Mouse (Mus musculus): ENCODE data around the gene Itih5. TPM values are rescaled to one million over a fixed set of nuclear protein-coding genes. Genes with fewer than 3 reads are reported as not detected.

Gene Itih5
- 10 to 100 TPM; 18.7 to 20.0 TPM for total RNA-seq (2021)
- long read RNA-seq, experiment 1, full-length matches to known transcripts: 10 of 16 reads
- long read RNA-seq, experiment 1, partial matches to known transcripts: 2 of 16 reads
- long read RNA-seq, experiment 1, other reads (novel, unspliced or antisense): 4 of 16 reads
- long read RNA-seq, experiment 2, full-length matches to known transcripts: 7 of 14 reads
- long read RNA-seq, experiment 2, partial matches to known transcripts: 0 of 14 reads
- long read RNA-seq, experiment 2, other reads (novel, unspliced or antisense): 7 of 14 reads

- DNase-seq: peak; percentile 43 to 52
- intact Hi-C loops (cut with DNase I): no loop called here
These were observed at the start of gene Itih5 for GRCm38 (mm10) chr2:10153201-10154075. Gene Itih5, plus strand, starts transcription at chr2:10153571.

- DNase-seq: no peak
- intact Hi-C loops (cut with DNase I): no loop called here
These were observed 44.7 kb upstream of the Itih5 start for GRCm38 (mm10) chr2:10108535-10109189.

GRCm38 (mm10) chr2:10118751-10119150 is 34.6 kb upstream of the Itih5 start:
- intact Hi-C loops (cut with DNase I): no loop called here
- DNase-seq: no peak

GRCm38 (mm10) chr2:10119276-10119675 is 34.1 kb upstream of the Itih5 start:
- no peak for DNase-seq
- intact Hi-C loops (cut with DNase I): no loop called here

- no peak for DNase-seq
- intact Hi-C loops (cut with DNase I): no loop called here
These were observed 31.5 kb upstream of the Itih5 start for GRCm38 (mm10) chr2:10121826-10122225.

- no peak for DNase-seq
- intact Hi-C loops (cut with DNase I): no loop called here
These were observed 27.2 kb upstream of the Itih5 start for GRCm38 (mm10) chr2:10126122-10126521.

- no peak for DNase-seq
- intact Hi-C loops (cut with DNase I): no loop called here
These were observed 25.9 kb upstream of the Itih5 start for GRCm38 (mm10) chr2:10127471-10127870.

- DNase-seq: no peak
- intact Hi-C loops (cut with DNase I): no loop called here
These were observed 24.8 kb upstream of the Itih5 start for GRCm38 (mm10) chr2:10128571-10128970.

- intact Hi-C loops (cut with DNase I): no loop called here
These were observed 22.9 kb upstream of the Itih5 start for GRCm38 (mm10) chr2:10130341-10130990.

GRCm38 (mm10) chr2:10131296-10131695 is 22.1 kb upstream of the Itih5 start, which contains the start of gene Itih2:
Gene Itih2, minus strand, starts transcription at chr2:10131396.
- no peak for DNase-seq
- intact Hi-C loops (cut with DNase I): no loop called here

More at GRCm38 (mm10) chr2:10130341-10130990, 22.9 kb upstream of the Itih5 start:
- no peak for DNase-seq

- intact Hi-C loops (cut with DNase I): no loop called here
- DNase-seq: no peak
These were observed 21.2 kb upstream of the Itih5 start for GRCm38 (mm10) chr2:10132128-10132527.

GRCm38 (mm10) chr2:10133941-10134340 is 19.4 kb upstream of the Itih5 start:
- intact Hi-C loops (cut with DNase I): no loop called here
- DNase-seq: no peak

- intact Hi-C loops (cut with DNase I): no loop called here
- no peak for DNase-seq
These were observed 16.1 kb upstream of the Itih5 start for GRCm38 (mm10) chr2:10137320-10137719.

GRCm38 (mm10) chr2:10140456-10140855 is 12.9 kb upstream of the Itih5 start:
- no peak for DNase-seq
- intact Hi-C loops (cut with DNase I): no loop called here

GRCm38 (mm10) chr2:10142472-10143454 is 10.6 kb upstream of the Itih5 start:
- peak; percentile 50 to 75 for DNase-seq
- intact Hi-C loops (cut with DNase I): loop anchor here (1.0 to 2.0 kb wide), 2 partner anchors 42 to 146 kb away; no protein-coding TSS in a partner anchor

- intact Hi-C loops (cut with DNase I): no loop called here
- DNase-seq: no peak
These were observed 7.9 kb upstream of the Itih5 start for GRCm38 (mm10) chr2:10145514-10145913.

- DNase-seq: peak in 1 of 2 experiments; percentile 36
- intact Hi-C loops (cut with DNase I): no loop called here
These were observed 6.2 kb upstream of the Itih5 start for GRCm38 (mm10) chr2:10147176-10147575.

GRCm38 (mm10) chr2:10152590-10152989 is 781 bp upstream of the Itih5 start:
- no peak for DNase-seq
- intact Hi-C loops (cut with DNase I): no loop called here

GRCm38 (mm10) chr2:10157184-10157583 is 3.8 kb downstream of the Itih5 start:
- intact Hi-C loops (cut with DNase I): no loop called here
- DNase-seq: no peak

All from heart, postnatal 14 days (tissue).